Mouse (Mus musculus) adrenal gland (tissue): ENCODE data around the gene Stim1.

Experiments used
- intact Hi-C: fragments of 180-260 bp; cut with DNase I; formaldehyde crosslinking; loops from one replicate; pipeline ENCODE4 v1.15.1; 2025

Gene Stim1

DNA sequence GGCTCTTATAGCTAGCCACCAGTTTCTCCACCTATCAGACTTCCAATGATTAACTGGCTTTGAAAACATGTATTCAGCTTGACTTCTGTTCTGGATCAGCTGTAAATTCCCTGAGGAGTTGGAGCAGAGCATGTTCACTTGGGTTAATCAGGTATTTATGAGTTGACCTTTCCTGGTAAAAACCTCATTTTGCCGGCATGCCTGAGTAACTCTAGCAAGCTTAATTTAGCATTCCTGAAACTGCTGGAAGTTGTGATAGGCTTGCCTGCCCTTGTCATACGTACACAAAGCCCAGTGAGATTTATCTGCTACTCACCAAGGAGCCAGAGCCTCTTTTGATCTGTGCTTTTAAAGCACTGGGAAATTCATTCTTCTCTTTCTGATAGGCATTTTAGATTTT lies 25.6 kb downstream of the Stim1 start:
- intact Hi-C loops, result no loop called here

DNA sequence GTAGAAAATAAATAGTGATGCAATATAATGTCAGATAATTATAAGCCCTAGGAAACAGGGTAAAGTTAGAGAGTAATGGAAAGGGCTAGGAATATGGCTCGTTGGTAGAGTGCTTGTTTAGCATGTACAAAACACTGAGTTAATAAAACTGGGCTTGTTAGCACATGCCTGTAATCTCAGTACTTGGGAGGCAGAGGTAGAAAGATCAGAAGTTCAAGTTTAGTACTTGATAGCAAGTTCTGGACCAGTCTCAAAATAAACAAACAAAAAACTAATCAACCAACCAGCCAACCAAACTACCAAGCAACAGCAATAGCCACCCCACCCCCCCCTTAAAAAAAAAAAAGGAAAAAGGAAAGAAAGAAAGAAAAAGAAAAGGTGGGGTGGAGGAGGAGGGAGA lies 33.2 kb downstream of the Stim1 start:
- intact Hi-C loops, result no loop called here

DNA sequence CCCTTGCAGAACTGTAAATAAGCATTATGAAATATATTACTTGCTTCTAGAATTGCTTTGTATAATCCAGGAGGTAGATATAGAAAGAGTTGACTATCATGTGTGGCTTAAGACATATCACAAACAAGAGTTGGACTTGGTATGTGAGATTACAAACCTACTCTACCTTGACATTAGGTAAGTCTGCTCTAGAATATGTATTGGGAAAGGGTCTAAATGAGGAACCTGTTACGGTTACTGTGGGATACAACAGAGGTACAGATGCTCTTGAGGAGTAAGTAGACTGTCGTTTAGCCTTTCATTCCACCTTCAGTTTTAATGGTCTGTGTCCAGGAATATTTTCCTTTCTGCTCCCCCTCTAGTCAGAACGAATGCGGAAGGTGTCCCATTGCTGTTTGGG lies 34.9 kb downstream of the Stim1 start:
- intact Hi-C loops, result no loop called here

DNA sequence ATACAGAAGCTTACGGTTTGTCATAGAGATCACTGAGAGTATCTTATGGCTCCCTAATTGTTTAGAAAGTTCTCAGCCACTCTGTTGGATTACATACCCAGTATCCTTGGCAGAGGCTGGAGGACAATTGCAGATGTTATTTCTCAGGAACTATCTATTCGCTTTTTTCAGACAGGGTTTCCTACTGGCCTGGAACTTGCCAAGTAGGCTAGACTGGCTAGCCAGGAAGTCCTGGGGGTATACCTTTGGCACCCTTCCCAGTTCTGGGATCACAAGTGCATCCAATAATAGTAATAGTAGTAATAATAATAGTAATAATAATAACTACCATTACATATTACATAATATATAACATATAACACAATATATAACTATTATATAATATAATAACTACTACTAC lies 38.0 kb downstream of the Stim1 start:
- intact Hi-C loops, result no loop called here

DNA sequence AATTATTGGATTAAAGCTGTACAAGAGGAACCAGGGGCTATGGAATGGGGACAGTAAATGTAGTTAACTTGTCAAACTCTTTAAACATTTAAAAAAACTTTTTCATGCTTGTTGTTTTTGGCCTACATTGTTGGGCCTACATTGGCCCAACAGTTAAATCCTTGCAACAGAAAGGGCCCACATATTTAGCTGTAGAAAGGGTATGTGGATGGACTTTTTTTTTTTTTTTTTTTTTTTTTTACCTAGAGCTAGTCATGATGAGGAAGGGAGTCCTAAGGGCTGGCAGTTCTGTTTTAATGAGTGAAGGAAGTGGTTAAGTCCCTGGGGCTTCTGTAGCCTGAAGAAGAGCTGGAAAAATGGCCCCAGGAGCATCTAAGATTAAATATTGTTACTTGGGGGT lies 42.7 kb downstream of the Stim1 start:
- intact Hi-C loops, result no loop called here

DNA sequence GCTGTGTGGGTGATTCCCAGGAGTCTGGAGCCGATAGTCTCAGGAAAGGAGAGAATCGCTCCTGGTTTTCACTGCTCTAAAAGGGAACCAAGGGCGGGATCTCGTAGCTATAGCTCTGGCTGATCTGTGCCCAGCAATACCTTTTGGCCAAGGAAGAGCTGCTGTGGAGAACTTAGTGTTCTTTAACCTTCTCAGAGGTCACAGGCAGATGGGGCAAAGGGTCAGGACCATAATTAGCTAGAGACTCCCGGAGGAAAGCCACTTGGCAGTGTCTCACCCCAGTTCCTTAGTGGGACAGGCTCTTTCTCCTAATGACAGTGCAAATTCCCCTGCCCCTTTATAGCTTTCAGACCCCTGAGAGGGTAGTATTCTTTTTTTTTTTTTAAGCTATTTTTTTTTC lies 43.2 kb downstream of the Stim1 start:
- intact Hi-C loops, result no loop called here

DNA sequence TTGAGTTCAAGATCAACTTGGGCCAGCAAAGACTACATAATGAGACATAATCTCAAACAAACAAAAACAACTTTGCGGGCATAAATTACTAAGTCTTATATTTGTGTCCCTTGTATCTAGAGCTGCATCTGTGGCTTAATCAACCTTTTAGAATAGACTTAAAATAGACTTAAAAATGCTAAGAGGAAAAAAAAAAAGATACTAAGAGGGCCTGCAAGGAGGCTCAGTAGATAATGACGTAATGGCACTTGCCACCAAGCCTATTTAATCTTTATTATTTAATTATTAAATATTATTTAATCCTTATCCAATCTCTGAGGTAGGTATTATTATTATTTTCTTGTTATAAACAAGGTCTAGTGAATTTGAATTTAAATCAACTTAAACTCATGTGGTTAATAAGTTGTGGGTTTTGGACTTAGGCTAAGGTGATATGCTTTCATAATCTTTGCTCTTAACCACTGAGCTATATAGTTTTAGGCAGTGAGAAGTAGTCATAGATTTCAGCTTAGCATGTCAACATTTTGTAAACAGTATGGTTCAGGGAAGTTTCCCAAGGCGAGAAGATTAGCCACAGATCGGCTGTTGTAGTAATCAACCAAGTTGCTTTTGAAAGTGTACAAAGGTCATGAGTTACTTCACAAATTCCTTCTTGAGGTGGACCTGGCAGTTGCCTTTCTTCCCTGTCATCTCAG lies 45.4 kb downstream of the Stim1 start:
- intact Hi-C loops, result no loop called here

DNA sequence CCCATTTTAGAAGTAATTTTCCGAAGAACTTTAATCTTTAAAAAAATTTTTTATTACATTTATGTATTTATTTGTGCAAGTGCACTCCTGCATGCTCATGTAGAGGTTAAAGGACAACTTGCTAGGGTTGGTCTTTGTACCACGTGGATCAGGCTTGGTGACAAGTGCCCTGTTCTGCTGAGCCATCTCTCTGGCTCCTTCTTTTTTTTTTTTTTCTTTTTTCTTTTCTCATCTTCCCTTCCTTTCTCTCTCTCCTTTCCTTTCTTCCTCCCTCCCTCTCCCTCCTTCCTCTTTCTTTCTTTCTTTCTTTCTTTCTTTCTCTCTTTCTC lies 45.9 kb downstream of the Stim1 start:
- intact Hi-C loops, result no loop called here

DNA sequence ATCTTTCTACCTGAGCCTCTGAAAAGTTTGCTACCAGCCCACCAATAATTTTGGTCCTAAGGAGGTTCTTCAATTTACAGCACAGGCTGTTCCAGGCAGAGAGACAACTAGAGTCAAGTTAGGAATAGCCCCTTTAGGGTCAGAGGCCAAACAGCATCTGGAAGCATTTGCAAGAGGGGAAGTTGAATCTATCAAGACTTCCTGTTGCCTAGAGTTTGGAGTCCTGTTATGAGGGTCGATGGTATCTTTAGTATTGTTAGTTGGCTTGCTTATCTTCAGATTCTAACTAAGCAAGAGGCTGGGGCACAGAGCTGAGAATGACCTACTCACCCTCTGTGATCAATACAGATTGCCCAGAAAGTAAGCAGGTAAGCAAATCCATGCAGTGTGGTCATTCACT lies 46.5 kb downstream of the Stim1 start:
- intact Hi-C loops, result no loop called here

DNA sequence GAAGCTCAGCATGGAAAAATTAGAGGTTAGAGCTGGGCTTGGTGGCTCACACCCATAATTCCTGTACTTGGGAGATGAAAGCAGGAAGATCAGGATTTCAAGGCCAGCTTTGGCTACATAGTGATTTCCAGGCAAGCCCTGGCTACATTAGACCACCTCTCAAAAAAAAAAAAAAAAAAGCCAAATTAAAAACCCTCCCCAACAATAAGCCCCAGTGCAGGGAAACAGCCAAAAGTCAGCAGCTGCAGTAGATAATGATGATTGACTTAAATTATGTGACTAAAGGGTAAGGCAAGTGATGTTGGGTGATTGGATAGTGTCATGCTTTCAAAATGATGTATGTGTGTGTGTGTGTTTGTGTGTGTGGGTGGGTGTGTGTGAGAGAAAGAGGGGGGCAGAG lies 47.3 kb downstream of the Stim1 start:
- intact Hi-C loops, result no loop called here

DNA sequence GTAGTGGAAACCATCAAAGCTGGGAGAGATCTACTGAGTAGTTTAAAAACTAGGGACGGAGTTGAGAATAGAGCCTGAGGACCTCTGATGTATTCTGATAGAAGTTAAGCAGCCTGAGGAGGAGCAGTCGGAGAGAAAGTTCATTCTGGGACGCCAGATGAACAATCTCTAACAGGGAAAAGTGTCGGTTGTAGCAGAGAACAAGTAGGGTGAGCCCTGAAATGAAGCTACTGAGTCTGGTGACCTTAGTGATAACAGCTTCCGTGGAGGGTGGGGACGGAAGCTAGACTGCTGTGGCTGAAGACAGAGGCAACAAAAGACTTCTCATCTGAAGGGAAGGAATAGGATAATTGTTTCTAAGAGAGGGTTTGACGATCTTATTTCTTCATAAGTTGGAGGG lies 47.8 kb downstream of the Stim1 start:
- intact Hi-C loops, result no loop called here

DNA sequence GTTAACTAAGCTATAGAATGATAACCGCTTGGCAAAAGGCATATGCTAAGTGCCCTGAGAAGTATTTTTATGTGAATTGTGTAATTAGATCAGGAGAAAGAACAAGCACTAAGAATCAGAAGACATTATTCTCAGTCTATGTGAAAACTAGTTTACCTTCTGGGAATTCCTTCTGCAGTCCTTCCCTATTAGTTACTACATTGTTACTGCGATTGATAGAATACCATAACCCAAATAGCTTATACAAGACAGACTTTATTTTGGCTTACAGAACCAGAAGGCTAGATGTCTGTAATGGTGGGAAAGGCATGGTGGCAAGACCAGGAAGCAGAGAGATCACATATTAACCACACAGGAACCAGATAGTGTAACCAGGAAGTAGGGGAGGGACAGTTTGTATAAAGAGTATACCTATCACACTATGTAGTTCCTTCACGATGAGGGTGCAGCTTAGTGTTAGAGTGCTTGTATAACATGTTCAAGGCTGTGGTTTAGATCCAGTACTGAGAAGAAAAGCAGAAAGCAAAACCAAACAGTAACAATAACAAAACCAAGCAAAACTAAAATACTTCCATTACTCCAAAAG lies 50.1 kb downstream of the Stim1 start:
- intact Hi-C loops, result no loop called here

DNA sequence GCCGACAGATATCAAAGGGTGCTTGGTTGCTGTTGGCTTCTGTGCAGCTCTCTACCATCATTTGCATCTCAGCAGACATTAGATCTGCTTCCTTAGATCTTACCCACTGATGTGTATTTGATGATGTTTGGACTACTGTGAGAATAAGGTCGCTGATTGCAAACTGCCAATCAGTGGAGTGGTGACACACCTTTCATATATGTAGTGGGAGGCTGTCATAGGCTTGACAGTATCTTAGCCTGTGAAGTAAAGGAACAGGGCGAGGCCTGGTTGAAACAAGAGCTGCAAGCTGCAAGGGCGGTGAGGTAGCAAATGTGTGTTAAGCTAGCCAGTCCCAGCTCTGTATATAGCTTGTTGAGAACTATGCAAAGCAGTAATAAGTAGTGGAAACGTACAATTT lies 54.5 kb downstream of the Stim1 start:
- intact Hi-C loops, result no loop called here

DNA sequence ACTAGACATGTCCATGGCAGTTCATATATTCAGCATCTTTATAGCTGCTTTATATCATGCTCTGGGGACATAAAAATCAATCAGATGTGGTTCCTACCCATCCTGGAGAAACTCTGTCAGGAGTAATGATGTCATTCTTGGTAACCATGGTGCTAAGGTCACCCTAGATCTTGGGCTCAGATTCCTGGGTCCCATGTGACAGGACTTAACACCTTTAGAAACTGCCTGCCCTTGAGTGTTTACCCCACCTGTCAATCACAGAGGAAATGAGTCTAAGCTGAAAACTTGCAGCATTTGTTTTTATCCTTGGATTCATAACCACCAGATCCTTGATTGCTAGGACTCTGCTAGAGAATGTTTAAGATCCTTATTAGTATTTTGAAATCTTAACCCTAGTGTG lies 58.7 kb downstream of the Stim1 start:
- intact Hi-C loops, result no loop called here

DNA sequence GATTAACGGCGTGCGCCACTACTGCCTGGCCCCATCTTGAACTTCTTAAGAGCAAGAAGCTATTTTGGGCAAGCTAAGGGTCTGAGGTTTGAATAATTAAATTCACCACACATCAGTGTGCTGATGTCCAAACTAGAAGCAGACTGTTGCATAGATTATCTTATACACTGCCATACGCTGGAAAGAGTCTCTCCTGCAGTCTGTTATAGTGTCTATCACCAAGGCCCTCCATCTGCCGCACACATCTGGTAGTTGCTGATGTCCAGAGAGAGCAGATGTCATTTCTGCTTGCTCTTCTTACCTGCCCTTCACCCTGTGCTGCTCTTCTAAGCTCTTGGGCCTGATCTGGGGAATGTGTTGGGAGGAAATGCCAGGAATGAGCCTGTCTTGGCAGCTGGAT lies 62.7 kb downstream of the Stim1 start:
- intact Hi-C loops, result no loop called here

DNA sequence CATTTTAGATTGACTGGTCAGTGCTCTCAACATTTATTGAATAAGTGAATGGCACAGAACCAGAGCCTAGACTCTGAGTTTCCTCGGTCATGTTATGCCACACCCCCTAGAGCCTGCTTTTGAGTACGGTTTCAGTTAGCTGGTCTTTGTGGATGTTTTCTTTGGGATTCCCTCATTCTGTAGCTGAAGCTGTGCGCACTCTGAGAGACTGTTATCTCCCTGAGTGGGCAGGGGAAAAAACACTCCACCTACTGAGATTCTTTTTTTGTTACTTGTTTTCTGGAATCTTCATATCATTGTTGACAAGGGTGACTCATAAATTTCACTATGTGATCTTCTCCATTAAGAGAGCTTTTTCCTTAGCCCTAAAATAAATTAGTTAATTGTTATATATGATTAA lies 63.9 kb downstream of the Stim1 start:
- intact Hi-C loops, result no loop called here

DNA sequence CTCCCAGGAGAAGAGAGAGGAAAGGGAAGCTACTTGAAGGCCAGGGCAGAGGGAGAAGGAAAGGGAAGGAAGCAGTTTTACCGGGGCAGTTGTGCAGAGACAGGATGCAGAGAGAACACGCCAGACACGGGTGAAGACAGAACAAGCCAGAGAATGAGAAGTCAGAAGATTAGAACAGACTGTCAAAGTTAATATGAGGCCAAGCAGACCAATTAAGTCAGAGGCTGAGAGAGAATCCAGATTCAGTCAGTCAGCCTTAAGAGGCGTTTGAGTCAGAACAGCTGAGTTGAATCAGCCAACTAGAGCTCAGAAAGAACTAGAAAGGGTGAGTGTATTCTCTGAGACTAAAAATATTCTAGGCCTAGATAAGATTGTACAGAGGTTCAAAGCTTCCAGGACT lies 66.1 kb downstream of the Stim1 start:
- intact Hi-C loops, result no loop called here

DNA sequence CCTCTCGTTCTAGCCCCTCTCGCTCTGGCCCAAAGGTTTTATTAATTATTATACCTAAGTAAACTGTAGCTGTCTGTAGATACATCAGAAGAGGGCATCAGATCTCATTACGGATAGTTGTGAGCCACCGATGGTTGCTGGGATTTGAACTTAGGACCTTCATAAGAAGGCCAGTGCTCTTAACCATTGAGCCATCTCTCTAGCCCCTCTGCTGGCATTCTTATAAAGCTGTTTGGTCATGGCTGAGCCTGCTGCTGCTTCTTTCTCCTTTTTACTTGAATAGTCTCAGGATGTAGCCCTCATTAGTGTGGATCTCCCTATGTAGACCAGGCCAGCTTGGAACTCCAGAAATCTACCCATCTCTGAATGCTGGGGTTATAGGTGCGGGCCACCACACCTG lies 69.7 kb downstream of the Stim1 start:
- intact Hi-C loops, result no loop called here

DNA sequence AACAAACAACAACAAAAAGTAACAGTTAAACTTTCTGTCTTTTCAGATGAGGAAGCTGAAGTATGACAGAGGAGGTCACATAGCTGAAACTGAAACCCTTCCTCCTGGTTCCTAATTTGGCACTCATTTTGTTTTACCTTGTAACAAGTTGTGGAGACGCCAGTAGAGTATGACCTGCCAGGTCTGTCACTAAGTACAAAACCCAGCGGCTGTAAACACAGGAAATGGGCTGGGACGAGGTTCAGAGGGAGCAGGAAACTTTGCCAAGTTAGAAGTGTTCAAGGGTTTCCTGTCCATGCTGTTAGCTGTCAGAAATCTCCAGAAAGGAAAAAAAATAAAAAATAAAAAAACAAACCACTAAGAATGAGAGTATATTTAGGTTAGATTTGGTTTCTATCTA lies 70.3 kb downstream of the Stim1 start:
- intact Hi-C loops, result no loop called here

DNA sequence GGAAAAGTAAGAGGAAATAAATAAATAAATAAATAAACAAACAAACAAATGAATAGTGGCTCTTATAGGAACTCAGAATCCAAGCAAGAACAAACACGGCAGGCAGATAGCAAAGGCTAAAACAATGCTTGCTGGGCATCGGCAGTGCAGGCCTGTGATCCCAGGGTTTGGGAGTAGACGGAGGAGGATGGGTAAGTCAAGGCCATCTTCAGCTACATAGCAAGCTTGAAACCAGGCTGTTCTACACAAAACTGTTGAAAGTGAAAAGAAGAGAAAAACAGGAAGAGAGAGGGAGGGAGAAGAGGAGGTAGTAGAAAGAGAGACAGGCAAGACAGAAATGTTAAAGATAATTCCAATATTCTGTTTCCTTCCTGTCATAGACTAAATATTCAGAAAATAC lies 71.3 kb downstream of the Stim1 start:
- intact Hi-C loops, result no loop called here

DNA sequence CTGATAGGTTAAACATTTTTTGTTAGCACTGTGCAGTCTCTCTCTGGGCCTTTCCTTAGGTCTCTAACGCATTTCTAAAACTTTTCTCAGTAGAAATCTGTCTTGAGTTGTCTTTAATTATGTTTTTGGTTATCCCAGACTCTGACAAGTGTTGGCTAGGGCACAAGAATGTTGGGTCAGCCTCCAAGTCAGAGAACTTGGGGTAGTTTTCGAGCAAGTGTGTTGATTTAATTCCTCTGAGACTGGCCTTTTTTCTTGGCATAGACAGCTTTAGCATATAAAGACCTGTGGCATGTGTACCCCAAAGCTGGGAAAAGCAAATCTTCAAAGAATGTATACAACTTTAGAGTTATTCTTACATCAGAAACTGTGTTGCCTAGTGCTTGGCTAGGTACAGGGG lies 78.3 kb downstream of the Stim1 start:
- intact Hi-C loops, result no loop called here

DNA sequence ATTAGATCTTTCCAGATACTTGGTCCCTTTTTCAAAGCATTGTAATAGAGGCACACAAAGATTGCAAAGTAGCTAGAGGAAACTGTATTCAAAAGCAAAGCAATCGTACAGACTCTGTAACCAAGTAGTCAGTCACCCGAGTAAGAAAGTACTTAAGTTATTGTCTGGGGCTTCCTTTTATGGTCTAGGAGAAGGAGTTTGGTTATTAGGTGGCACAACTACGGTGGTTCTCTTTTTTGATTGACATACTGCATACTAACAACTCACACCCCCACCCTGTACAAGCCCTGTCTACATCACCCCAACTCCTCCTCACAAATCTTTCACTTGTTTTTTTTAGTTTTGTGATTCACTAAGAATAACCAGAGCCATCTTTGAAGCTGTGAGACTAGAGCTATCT lies 79.7 kb downstream of the Stim1 start:
- intact Hi-C loops, result no loop called here

DNA sequence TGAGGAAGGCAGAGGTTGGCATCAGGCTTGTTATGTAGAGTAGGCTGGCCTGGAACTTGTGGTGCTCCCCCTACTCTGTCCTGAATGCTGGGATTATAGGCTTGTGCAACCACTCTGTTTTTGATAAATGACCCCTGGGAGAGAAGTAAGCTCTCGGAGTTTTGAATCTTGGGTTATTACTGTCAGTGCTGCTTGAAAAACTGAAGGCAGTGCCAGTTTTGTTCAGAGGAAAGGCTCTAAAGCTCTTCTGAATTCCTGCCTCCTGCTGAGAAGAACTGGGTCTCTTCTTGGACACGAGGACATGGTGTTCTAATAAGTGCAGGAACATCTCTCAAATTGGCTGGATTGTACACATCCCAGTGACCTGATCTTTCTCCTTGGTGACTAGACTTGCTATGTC lies 81.1 kb downstream of the Stim1 start:
- intact Hi-C loops, result no loop called here

DNA sequence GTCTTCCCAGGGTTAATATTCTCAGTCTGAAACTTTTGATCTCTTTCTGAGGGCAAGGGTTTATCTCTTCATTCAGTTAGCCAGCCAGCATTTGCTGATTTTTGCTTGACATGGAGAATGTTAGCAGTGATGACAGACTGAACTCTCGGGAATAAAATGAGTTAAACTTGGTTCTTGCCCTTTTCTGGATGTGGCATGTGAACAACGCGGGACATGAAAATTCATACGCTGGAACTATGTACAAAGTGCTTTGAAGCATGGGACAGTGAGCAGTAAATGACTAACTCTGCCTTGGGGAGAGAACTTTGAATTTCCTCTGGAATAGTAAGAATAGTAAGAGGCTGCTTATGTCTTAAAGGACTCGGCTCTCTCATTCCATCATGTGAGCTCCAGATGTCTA lies 81.6 kb downstream of the Stim1 start:
- intact Hi-C loops, result no loop called here
